Mouse (Mus musculus) erythroid progenitor cell, adult 5-6 weeks (primary cell): Measurements from ENCODE around the gene Zbtb12. TPM values are rescaled to one million over a fixed set of nuclear protein-coding genes. Genes with fewer than 3 reads are reported as not detected.
A peak's percentile ranks its signal among the peaks of the same experiment; 100 is the strongest.
"Not testable (repeated sequence)": the region's sequence is repeated elsewhere in the genome, so short reads cannot be mapped to it uniquely, and the experiment has no call there.

Source experiments
- ATAC-seq: replicated peaks from 2 replicates; pipeline ENCODE4 v1.8.0; 2016; ENCODE audit warnings: moderate number of reproducible peaks, mild to moderate bottlenecking, moderate TSS enrichment, inconsistent platforms; ENCODE audit not compliant: poor library complexity, low FRiP score, severe bottlenecking
- total RNA-seq, 2 experiments: library from RNA; stranded (forward) in 1 of 2; stranded (reverse) in 1 of 2; fragments of 150-400 nt in 1 of 2; fragments of 186-747, 209-891 nt in 1 of 2; gene quantifications; 2 replicates each; pipeline versions ENCODE4 v1.2.3 to v1.2.4; 2015 to 2017; ENCODE audit warnings: low replicate concordance in 2 of 2

Zbtb12 gene
- total RNA-seq (2015; ENCODE audit: low replicate concordance) (not detected in 2 replicates), total RNA-seq (2017; ENCODE audit: low replicate concordance) (1.0 TPM in 1 of 2 replicates, not detected in the other)

GRCm38 (mm10) chr17:34879336-34879879 lies at the start of gene Zbtb12:
Gene Zbtb12, plus strand, starts transcription at chr17:34879483.
- no peak for ATAC-seq

- ATAC-seq = not testable (repeated sequence)
Observed at GRCm38 (mm10) chr17:34830776-34831175, 48.5 kb upstream of the Zbtb12 start.

GRCm38 (mm10) chr17:34836155-34836855 lies 43.0 kb upstream of the Zbtb12 start:
- peak; percentile 80 for ATAC-seq

GRCm38 (mm10) chr17:34836856-34837221 lies 42.4 kb upstream of the Zbtb12 start, which contains the start of the genes Stk19 and Dxo:
Gene Stk19, minus strand, starts transcription at chr17:34836945.
Gene Dxo, plus strand, starts transcription at chr17:34837019.
- peak; percentile 95 for ATAC-seq

GRCm38 (mm10) chr17:34837464-34838324 lies 41.6 kb upstream of the Zbtb12 start:
- ATAC-seq = peak; percentile 7; the same call in 1 of the 2 replicates

- no peak for ATAC-seq
Observed at GRCm38 (mm10) chr17:34838785-34839184, 40.5 kb upstream of the Zbtb12 start.

- no peak for ATAC-seq
Observed at GRCm38 (mm10) chr17:34840736-34841307, 38.5 kb upstream of the Zbtb12 start.

GRCm38 (mm10) chr17:34844884-34845283 lies 34.4 kb upstream of the Zbtb12 start:
- no peak for ATAC-seq

- ATAC-seq = no peak
Observed at GRCm38 (mm10) chr17:34847192-34847591, 32.1 kb upstream of the Zbtb12 start.

GRCm38 (mm10) chr17:34847615-34848014 lies 31.7 kb upstream of the Zbtb12 start:
- no peak for ATAC-seq

GRCm38 (mm10) chr17:34849722-34850516 lies 29.4 kb upstream of the Zbtb12 start, which contains the start of the genes Skiv2l and Nelfe:
Gene Skiv2l, minus strand, starts transcription at chr17:34850210.
Gene Nelfe, plus strand, starts transcription at chr17:34850391.
- ATAC-seq = peak; percentile 97

GRCm38 (mm10) chr17:34850517-34851125 lies 28.7 kb upstream of the Zbtb12 start:
- ATAC-seq = peak; percentile 18; the same call in 1 of the 2 replicates

GRCm38 (mm10) chr17:34853511-34853910 lies 25.8 kb upstream of the Zbtb12 start:
- ATAC-seq = no peak

GRCm38 (mm10) chr17:34854761-34855160 lies 24.5 kb upstream of the Zbtb12 start:
- ATAC-seq = no peak

GRCm38 (mm10) chr17:34855825-34856224 lies 23.5 kb upstream of the Zbtb12 start:
- no peak for ATAC-seq

GRCm38 (mm10) chr17:34858670-34859069 lies 20.6 kb upstream of the Zbtb12 start:
- no peak for ATAC-seq

- ATAC-seq = no peak
Observed at GRCm38 (mm10) chr17:34860514-34860913, 18.8 kb upstream of the Zbtb12 start.

- no peak for ATAC-seq
Observed at GRCm38 (mm10) chr17:34861704-34862415, 17.4 kb upstream of the Zbtb12 start.
